Mouse (Mus musculus): ENCODE measurements around the gene Cd80.

- TF ChIP-seq EP300 (IDR thresholded peaks at IDR 0.05; ENCODE audit: low read depth in 1 of 2, low read length in 2 of 2) (peak; percentile 36 to 40; a peak in 2 of 4 replicates), USF1 (IDR thresholded peaks at IDR 0.05; ENCODE audit: low read depth, low read length) (no peak), POLR2A (IDR thresholded peaks at IDR 0.05; ENCODE audit: control insufficient read depth in 1 of 2, insufficient read depth in 1 of 2, low read depth in 1 of 2, low read length in 2 of 2, poor library complexity in 1 of 2) (no peak), CTCF (IDR thresholded peaks at IDR 0.05 in 2 of 3, conservative IDR thresholded peaks at IDR 0.05 in 1 of 3; ENCODE audit: control insufficient read depth in 1 of 3, insufficient read depth in 1 of 3, low read depth in 2 of 3, low read length in 3 of 3, poor library complexity in 1 of 3, severe bottlenecking in 1 of 3) (no peak), ZNF384 (IDR thresholded peaks at IDR 0.05; ENCODE audit: low read depth, low read length) (no peak), E2F4 (IDR thresholded peaks at IDR 0.05; ENCODE audit: borderline replicate concordance, low read depth, low read length) (no peak), RAD21 (IDR thresholded peaks at IDR 0.05; ENCODE audit: low read depth, low read length) (no peak), POLR2AphosphoS5 (IDR thresholded peaks at IDR 0.05; ENCODE audit: borderline replicate concordance, low read depth, low read length) (no peak), HCFC1 (IDR thresholded peaks at IDR 0.05; ENCODE audit: low read depth, low read length) (no peak), MYB (IDR thresholded peaks at IDR 0.05; ENCODE audit: low read depth, low read length) (no peak)
Observed at GRCm38 (mm10) chr16:38431446-38432185, 23.7 kb upstream of the Cd80 start.
